Mouse (Mus musculus): ENCODE results near the gene Mrps6.

Mrps6 gene

DNA sequence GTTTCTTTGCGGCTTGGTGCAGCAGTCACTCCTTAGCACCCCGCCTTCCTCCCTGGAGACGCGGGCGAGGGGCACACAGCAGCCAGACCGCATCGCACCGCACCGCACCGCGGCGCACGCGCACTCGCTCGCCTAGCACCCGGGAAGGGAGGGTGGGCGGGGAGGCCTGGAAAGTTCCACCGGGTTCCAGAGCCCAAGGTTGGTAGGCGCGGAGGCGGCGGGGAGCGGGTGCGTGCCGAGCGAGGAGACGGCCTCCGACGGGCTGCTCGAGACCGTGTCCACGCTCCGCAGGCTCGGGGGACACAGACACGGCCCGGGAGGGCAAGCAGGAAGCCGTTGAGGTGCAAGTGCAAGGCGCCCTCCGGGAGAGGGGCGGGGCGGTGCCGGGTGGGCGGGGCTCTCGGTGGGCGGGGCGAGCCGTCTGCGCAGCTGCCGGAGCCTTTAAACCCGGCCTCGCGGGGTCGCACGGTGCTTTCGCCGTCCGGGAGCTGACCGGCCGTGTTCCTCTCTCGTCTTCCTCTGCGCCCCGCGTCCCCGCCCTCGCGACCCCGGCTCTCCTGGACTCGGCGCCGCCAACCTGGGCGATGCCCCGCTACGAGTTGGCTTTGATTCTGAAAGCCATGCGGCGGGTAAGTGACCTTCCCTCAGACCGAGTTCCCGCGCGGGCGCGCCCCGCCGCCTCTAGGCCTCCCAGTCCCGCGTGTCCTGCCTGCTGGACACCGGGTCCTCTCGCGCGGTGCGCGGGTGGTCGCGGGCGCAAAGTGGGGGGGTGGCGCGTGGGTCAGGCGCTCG is at the start of gene Mrps6, which contains the start of the genes Gm49711 and Slc5a3:
Mrps6 (plus strand) TSS at position 419 of the 792 bp plus-strand sequence.
Gm49711 (plus strand) TSS at position 465 of the 792 bp plus-strand sequence.
Slc5a3 (plus strand) TSS at position 471 of the 792 bp plus-strand sequence.
- in situ Hi-C loops (cut with MboI, MseI), result loop anchor here (5.0 to 25.0 kb wide), 2 partner anchors 96 to 1829 kb away; partner anchors contain the start of gene Chaf1b

DNA sequence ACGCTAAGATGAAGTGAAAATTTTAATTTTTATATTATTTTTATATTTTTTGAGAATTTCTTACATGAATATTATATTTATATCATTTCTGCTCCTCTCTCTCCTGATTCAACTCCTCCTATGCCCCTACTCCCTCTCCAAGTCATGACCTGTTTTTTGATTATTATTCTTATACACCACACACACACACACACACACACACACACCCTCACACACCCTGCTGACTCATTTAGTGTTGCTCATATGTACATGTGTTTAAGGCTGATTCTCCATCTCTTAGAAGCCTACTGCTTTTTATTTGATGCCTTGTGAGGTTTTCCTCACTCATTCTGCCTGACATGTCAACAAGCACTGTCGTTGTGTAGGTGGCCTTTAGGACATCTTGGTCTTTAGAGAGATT is 48.5 kb upstream of the Mrps6 start:
- in situ Hi-C loops (cut with MboI, MseI), result no loop called here

DNA sequence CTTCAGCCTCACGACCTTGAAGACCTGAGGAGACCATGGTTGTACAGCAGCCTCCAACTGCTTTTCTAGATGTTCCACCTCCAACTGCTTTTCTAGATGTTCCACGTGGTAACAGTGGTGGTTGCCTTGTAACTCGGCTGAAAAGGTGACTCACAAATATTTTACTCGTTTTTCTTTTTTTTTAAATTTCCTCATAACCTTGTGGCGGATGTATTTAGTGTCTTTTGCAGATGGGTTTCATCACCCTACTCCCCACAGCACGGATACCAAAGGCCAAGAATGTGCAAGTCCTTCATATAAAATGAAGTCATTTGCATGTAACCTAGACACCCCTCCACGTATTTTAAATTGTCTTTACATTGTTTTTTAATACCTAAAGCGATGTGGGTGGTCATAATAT is 41.3 kb upstream of the Mrps6 start:
- in situ Hi-C loops (cut with MboI, MseI), result loop anchor here (5.0 kb wide), 1 partner anchor 49 kb away; no protein-coding TSS in a partner anchor

DNA sequence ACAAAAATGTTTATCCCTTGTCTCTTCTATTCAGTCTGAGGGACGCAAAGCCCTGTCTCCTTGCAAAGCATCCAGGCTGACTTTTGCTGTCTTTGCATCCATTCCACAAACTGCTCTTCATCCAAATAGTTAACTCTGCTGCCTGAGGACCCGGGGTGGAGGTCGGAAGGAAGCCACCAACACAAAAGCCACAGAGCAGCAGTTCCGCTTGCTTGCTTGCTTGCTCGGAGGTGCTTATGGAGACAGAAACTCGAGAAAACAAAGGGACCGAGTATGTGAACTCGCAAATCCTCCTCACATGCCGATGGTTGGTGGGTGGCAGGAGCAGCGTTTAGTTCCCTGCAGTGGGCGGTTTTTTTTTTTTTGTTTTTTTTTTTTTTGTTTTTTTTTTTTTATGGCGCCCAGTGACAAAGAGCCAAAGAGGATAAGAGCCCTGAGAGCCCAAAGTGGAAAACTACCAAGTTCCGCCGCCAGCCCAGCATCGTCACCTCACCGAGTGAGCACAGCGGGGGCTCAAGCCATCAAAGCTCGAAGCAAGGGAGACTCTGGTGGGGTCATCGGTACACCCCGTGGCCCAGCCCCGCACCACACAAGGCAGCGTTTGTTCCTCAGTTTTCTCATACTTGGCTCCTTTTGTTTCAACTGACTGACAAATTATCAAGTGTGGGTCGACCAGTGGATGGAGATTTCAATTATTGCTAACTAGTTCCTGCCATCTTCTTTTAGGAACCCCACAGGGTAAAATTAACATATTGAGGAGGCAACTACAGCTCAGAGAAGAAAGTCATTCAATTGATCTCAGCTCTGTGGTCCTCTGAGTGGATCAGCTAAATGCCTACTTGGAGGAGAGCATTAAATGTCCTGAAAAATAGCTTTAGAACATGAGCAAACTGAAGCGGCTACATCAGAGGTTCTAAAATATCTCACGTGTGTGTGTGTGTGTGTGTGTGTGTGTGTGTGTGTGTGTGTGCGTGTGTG is 38.6 kb upstream of the Mrps6 start:
- in situ Hi-C loops (cut with MboI, MseI), result loop anchor here (5.0 kb wide), 1 partner anchor 52 kb away; no protein-coding TSS in a partner anchor

DNA sequence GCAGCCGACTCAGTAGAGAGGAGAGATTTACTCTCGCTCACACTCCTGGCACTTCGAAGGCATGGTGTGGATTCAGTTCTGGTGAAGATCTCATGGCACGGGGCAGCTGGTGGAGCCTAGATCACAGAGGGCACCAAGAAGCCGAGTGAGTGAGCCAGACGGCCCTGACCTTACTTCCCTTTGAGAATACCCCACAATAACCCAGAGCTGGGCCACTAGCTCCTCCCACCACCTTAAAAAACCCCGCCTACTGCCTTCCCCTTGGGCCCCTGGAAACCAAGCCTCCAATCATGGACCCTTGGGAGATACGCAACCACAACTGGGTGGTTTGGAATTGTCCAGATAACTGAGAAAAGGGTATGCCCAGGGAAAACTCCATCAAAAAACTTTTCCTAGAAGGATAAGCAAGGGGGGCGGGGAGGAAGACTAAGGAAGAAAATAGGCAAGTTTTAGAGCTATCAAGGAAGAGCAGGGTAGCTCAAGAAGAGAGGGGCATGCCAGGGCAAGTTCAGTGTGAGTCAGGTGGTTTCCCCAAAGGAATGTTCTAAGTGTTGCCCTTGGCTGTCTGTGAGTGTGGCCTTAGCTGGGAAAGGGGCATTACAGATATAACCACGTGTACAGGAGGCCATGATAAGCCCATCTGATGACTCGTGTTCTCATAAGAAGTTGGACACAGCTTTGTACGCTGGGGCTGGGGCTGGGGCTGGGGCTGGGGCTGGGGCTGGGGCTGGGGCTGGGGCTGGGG is 36.2 kb upstream of the Mrps6 start:
- in situ Hi-C loops (cut with MboI, MseI), result no loop called here

DNA sequence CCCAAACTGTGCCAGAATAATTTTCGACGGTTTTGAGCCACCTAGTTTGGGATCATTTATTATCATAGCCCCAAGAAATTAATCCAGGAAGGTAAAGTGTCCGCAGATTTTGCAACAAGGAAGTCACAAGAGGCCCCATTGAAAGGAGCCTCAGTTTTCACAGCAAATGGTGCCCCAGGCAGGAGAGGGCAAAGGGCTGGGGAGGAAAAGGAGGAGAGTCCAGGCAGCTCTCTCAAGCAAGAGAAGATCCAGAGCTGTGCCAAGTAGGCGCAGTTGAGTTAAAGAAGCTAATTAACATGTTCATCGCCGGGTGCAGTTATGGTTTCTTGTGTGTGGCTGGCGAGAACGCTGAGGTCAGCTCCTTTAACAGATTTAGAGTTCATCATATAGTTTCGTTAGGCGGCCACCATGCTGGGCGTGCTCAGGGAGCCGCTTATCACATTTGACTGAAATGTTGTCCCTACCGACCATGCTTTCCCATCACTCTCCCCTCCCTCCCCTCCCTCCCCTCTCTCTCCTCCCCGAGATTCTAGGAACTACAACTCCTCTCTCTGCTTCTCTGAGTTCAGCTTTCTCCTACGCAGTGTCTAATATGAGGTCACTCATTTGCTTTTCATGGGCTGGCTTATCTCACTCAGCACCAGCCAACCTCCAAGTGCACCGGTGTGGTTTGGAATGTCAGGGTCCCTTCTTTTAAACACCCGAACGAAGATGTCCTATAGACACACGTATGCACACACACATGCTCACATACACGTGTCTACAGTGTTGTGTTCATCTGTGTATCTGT is 35.4 kb upstream of the Mrps6 start:
- in situ Hi-C loops (cut with MboI, MseI), result no loop called here

DNA sequence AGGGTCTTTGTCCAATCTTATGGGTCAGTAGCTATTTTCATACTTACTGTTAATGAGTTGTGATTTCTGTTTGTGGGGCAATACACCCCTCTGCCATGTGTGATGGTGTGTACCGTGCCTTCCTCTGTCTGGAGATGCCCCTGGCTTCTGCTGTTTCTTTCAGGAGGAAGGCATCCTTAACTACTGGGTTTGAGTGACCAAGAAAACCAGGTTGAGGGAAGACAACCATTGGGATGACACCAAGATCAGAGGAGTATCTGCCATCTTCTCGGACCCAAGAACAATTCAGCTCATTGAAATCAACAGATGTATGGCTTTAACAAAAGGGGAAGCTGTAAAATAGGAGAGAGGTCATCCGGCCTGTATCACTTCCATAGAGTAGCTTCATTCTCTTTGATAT is 24.8 kb upstream of the Mrps6 start:
- in situ Hi-C loops (cut with MboI, MseI), result no loop called here

DNA sequence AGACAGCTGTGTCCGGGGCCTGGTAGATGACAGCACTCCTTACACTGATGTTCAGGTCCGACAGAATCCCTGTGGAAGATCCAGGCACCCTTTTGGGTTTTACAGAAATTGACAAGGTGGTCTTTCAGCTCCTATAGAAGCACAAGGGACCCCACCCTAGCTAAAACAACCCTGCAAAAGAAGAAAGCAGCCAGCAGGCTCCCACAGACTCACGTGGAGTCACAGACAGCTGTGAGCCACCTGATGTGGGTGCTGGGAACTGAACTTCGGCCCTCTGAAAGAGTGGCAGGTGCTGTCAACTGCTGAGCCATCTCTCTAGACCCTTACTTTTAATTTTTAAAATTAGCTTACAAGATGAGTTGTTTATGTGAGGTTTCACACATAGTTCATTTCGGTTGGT is 23.4 kb upstream of the Mrps6 start:
- in situ Hi-C loops (cut with MboI, MseI), result loop anchor here (5.0 kb wide), 1 partner anchor 32 kb away; no protein-coding TSS in a partner anchor

DNA sequence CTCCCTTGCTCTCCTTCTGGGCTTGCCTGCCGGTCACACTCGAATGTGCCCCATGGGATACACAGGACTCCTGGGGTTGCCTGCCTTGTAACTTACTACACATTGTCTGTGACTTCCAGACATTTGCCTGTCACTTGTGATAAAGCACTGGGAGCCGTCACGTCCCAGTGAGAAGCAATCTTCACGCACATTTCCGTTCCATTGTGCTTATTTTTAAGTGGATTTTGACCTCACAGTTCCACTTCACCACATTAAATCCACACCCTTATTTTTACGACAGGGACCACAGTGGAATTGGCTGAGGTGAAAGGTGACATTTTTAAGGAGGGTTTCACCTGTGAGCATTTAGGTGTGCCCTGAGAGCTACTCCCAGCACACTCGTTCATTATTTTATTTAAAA is 21.4 kb upstream of the Mrps6 start:
- in situ Hi-C loops (cut with MboI, MseI), result loop anchor here (5.0 kb wide), 1 partner anchor 34 kb away; no protein-coding TSS in a partner anchor

DNA sequence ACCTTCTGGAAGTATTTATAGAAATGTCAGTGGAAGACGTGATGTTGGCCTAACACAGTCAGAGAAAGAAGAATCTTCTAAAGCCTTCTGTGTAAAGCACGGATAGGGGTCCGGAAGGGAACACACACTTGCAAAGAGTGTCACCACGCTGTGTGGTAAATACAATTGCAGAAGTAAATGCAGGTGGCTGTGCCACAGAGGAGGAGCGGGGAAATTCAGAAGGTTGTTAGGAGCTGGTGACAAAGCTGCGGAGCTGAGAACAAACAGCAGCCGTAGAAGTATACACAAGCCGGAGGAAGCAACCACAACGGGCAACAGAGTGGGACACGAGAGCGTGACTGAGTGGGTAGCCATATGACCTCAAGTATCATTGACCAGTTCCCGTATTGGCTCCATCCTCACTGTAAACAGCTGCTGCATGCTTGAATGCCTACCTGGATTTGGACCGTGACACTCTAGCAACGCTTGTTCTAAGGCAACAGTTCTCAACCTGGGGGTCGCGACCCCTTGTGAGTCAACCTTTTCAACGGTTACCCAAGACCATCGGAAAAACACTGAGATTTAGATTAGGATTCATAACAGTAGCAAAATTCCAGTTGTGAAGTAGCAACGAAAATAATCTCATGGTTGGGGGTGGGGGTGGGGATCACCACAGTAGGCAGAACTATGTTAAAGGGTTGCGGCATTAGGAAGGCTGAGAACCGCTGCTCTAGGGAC is 20.0 kb upstream of the Mrps6 start:
- in situ Hi-C loops (cut with MboI, MseI), result loop anchor here (5.0 kb wide), 1 partner anchor 36 kb away; no protein-coding TSS in a partner anchor

DNA sequence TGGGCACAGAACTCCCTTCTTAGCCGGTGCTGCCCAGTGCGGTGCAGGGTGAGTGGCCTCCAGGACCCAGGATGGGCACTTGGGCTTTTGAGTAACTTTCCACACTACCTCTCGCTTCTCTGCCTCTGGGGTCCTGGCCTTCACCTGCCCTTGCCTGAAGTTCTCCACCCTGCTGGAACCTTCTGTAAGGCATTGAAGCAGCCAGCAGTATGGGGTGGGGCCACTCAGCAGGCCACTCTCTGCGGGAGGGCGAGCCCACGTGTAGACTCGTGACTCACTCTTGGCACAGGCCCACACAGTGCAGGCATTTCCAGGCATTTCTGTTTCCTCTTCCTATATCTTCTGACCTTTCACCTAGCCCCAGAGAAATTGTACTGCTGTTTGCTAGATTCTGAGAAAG is 18.6 kb upstream of the Mrps6 start:
- in situ Hi-C loops (cut with MboI, MseI), result loop anchor here (5.0 kb wide), 1 partner anchor 37 kb away; no protein-coding TSS in a partner anchor

DNA sequence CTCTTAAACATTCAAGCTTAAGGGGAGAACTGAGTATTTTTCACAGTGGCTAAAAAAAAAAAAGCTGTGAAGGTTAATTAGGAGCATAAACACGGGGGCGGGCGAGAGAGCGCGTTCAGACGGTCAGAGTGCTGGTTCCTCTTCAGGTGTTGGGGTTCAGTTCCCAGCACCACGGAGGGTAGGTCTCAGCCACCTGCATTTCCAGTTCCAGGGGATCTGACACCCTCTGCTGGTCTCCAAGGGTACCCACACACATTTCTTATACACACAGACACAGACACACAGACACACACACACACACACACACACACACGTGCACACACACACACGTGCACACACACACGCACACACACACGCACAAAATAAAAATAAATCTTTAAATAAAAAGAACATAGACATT is 18.1 kb upstream of the Mrps6 start:
- in situ Hi-C loops (cut with MboI, MseI), result loop anchor here (5.0 kb wide), 1 partner anchor 38 kb away; no protein-coding TSS in a partner anchor

DNA sequence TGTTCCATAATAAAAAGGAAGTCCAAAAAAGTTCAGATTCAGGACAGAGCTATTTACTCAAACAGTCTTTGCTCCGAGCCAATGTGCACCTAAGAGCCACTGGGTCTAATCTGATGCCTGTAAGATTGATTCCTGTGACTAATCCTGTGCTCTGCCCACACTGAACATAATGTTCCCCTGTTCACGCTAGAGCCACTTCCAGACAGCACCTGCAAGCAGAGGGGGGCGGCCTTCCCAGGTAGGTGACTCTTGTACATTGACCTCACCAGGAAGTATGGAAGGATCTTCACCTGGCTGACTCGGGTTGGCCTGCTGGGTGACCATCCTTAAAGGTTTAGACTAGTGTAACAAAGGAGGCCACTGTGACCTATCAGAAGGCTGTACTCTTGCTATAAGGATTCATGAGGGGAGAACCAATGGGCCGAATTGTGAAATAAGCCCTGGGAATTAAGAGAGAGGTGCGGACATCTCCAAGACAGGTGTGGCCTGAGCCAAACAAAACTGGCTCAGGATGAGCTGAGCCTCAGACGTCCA is 6.2 kb upstream of the Mrps6 start:
- in situ Hi-C loops (cut with MboI, MseI), result loop anchor here (25.0 kb wide), 1 partner anchor 1835 kb away; the partner anchor contains the start of gene Chaf1b

DNA sequence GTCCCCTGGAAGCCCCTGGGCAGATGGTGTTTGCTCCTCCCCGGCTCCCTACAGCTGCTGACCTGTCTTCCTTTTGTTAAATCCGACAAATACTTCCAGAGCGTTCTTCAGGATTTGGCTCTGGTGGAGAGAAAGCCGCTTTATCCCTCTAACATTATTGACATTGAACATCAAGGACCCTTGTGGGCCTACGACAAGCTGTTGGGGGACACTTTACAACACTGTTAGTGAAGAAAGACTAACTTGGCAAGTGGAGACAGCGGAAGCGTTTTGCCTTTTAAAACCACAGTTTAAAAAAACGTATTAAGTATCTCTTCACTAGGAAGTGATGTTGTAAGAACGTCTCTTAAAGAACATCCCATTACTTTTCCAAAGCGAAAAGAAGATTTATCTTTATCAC is 5.5 kb upstream of the Mrps6 start:
- in situ Hi-C loops (cut with MboI, MseI), result loop anchor here (25.0 kb wide), 1 partner anchor 1835 kb away; the partner anchor contains the start of gene Chaf1b

DNA sequence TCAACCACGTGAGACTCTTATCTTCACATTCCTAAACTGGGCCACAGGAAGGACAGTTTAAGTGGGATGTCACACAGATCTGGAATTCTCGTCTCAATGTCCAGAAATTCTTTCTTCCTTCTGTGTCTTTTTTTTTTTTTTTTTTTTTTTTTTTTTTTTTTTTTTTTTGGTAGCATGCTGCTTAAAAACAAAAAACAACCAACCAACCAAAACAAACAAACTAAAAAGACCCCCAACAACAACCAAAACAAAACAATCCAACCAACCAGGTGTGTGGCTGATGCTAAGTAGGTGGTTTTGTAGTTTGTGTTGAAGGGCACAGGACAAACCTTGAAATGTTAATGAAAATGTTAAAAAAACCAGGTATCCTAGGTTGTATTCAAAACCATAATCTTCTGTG is 1.4 kb upstream of the Mrps6 start:
- in situ Hi-C loops (cut with MboI, MseI), result loop anchor here (5.0 to 25.0 kb wide), 2 partner anchors 94 to 1831 kb away; partner anchors contain the start of gene Chaf1b

DNA sequence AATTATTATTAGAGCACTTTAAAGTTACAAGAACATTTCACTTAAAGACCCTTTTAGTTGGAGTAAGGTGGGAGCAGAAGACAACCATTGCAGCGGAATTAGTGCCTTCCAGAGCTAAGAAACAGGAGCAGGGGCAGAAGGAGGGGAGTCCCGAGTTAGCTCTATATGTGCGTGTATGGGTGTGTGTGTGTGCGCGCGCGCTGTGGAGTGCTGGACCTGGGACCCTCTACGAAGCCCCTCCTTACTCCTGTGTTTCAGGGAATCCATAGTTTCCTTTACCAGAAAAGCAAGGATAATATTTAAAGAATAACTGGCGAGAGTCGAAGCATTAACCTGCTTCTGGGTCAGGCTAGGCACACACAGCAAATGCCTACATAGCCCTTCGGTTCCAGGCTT is 616 bp upstream of the Mrps6 start:
- in situ Hi-C loops (cut with MboI, MseI), result loop anchor here (5.0 to 25.0 kb wide), 2 partner anchors 95 to 1830 kb away; partner anchors contain the start of gene Chaf1b

DNA sequence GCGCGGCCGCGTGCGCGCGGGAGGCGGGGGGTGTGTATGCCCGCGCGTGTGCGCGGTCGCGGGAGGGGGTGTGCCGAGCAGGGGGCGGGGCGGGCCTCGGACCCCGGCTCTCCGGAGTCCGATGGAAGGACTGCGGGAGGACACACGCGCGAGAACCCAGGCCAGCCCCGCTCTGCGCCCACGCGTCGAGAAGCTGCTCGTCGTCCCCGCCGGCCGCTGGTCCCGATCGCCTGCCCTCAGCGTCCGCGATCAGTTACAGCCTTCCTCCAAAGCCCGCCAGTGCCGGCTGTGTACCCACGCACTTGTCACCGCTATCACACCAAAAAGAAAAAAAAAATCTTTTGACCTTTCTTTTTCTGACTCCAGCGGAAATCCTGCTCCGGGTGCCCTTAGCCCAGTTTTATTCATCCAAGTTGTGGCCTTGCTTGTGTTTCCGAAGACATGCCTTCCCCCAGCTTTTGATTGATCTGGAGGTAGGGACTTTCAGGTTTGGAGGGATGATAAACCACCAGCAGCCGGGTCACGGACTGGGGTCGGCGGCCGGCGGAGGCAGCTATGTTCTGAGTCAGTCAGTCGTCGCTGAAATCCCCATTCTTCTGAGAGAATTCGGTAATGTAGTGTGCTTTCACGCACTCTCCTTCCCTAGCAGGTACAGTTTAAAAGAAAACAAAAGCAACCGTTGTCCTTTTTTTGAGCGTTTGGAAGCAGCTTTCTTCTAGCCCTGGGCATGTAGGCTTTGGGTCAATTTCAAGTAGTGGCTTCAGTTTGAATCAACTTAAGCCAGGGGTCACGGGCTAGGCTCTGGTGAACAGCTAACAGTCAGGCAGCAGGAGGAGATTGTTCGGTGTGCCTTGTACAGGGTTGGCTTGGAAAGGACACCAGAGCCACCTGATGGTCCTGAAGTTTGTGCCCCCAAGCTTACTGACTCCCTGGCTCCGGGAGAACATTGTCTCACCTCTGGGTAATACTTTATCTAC is 862 bp downstream of the Mrps6 start:
- in situ Hi-C loops (cut with MboI, MseI), result loop anchor here (5.0 to 25.0 kb wide), 2 partner anchors 97 to 1828 kb away; partner anchors contain the start of gene Chaf1b
